Mouse (Mus musculus) hindbrain, embryonic 13.5 days (tissue): Measurements from ENCODE around the gene Rora. TPM values are rescaled to one million over a fixed set of nuclear protein-coding genes. Genes with fewer than 3 reads are reported as not detected.

Experiments used
- ATAC-seq: fragments of 200-750 bp; cut with Nextera tagmentation; 2 replicates; pipeline ENCODE4 v1.8.0; 2017; ENCODE audit warnings: moderate TSS enrichment; ENCODE audit not compliant: low FRiP score
- H3K27ac ChIP-seq: fragments of 300-500 bp; sonication (generic); 2 replicates; pipeline ENCODE4 v1.5.1; 2015; ENCODE audit warnings: inconsistent platforms, mild to moderate bottlenecking, moderate library complexity
- H3K27me3 ChIP-seq: fragments of 300-500 bp; sonication (generic); 2 replicates; pipeline ENCODE4 v1.6.1; 2015; ENCODE audit warnings: mild to moderate bottlenecking, inconsistent platforms
- H3K36me3 ChIP-seq: fragments of 300-500 bp; sonication (generic); 2 replicates; pipeline ENCODE4 v1.6.1; 2015; ENCODE audit warnings: mild to moderate bottlenecking, inconsistent platforms
- H3K4me1 ChIP-seq: fragments of 300-500 bp; sonication (generic); replicated peaks from 2 replicates; pipeline ENCODE4 v1.6.1; 2015; ENCODE audit warnings: inconsistent platforms
- H3K4me2 ChIP-seq: fragments of 300-500 bp; sonication (generic); 2 replicates; pipeline ENCODE4 v1.6.1; 2015; ENCODE audit warnings: inconsistent platforms, mild to moderate bottlenecking, moderate library complexity
- H3K4me3 ChIP-seq: fragments of 300-500 bp; sonication (generic); 2 replicates; pipeline ENCODE4 v1.5.1; 2015; ENCODE audit warnings: mild to moderate bottlenecking, inconsistent platforms
- H3K9ac ChIP-seq: fragments of 300-500 bp; sonication (generic); 2 replicates; pipeline ENCODE4 v1.6.1; 2015; ENCODE audit warnings: mild to moderate bottlenecking, inconsistent platforms
- H3K9me3 ChIP-seq: fragments of 300-500 bp; sonication (generic); 2 replicates; pipeline ENCODE4 v1.6.1; 2016; ENCODE audit warnings: inconsistent platforms
- WGBS: fragments of 180-500 bp; shearing (Covaris S2); methylation state at CpG from one replicate; pipeline ENCODE4 v1.1.7; 2015; 5-methylcytosine and 5-hydroxymethylcytosine counted together
- polyA plus RNA-seq: library from polyadenylated mRNA; unstranded; fragments of >200 nt; fragmentation: Nextera tagmentation; extraction: Ambion mirVana; gene quantifications from 2 replicates; pipeline ENCODE4 v1.2.1, GENCODE M21; 2015

The Rora gene
- polyA plus RNA-seq, 1 experiment from 2014 or later = 25.0 TPM

DNA sequence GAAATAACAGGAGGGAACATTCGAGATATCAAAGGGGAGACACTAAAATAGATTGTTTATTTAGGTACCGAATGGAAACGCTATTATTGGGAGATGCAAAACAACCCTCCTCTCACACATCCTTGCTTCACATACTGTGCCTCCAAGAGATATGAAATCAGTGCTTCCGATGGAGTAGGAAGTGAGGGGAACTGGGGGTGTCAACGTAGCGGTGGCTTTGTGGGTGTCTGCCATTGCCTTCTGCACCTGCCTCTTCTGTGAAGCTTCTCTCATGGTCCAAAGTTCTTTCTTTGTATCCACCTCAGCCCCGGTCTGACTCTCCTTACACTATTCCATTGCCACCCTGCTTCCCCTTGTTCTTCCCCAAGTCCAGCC is 472.2 kb downstream of the Rora start:
- Histone ChIP-seq H3K4me2 (peak overlapping the region; percentile 50), H3K4me3 (peak overlapping the region; percentile 11; the same call in 1 of the 2 replicates), H3K36me3 (no peaks in the 10 kb centered on the region), H3K27ac (no peak overlapping the region), H3K4me1 (peaks cover 24% of the 10 kb centered on the region), H3K9ac (no peak overlapping the region), H3K9me3 (no peaks in the 10 kb centered on the region), H3K27me3 (peaks cover 11% of the 10 kb centered on the region; the same call in 1 of the 2 replicates)
- ATAC-seq = no peak
- 56% methylated on average over 7 of the region's 7 CpGs for WGBS

DNA sequence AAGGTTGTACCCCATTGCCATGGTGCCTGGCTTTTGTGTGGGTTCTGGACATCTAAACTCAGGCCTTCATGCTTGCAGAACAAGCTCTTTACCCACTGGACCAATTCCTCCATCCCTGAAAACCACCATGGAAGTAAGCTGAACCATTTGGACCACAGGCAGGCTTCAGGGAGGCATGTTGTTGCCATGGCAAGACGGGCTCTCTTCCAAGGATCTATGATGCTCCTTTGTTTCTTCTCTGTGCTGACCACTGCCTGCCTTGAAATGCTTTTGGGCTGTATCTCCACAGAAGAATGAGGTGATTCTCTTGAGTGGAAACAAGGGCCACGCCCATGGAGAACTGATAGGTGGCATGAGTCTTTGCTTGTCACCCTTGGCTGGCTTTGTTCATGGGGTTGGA is 473.0 kb downstream of the Rora start:
- Histone ChIP-seq H3K9me3 (no peaks in the 10 kb centered on the region), H3K36me3 (no peaks in the 10 kb centered on the region), H3K9ac (no peak overlapping the region), H3K27ac (no peak overlapping the region), H3K4me2 (no peak overlapping the region), H3K27me3 (peaks cover 8% of the 10 kb centered on the region; the same call in 1 of the 2 replicates), H3K4me3 (no peak overlapping the region), H3K4me1 (peaks cover 16% of the 10 kb centered on the region)
- WGBS = 86% methylated on average over 2 of the region's 2 CpGs
- no peak for ATAC-seq

DNA sequence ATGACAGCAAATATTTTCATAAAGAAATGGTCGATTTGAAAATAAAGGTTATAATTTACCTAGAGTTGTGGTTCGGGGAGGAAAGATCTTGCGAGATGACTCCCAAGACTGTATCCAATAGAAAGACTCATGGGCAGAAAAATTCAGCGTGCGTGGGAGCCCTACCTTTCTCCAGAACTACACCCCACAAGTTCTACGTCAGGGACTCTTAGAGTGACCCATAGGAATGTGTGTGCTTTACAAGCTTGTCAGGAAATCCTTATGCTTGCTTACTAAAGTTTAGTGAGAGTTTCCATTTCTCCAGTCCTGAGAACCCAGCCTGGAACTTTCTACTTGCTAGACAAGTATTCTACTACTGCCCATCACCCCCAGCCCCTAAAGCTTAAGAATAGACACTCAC is 474.7 kb downstream of the Rora start:
- Histone ChIP-seq H3K27ac (no peak overlapping the region), H3K36me3 (no peaks in the 10 kb centered on the region), H3K9ac (no peak overlapping the region), H3K4me3 (no peak overlapping the region), H3K9me3 (no peaks in the 10 kb centered on the region), H3K27me3 (0 out of 2 replicates have a peak, but pooled peaks cover 3% of the 10 kb centered on the region), H3K4me2 (no peak overlapping the region), H3K4me1 (peaks cover 15% of the 10 kb centered on the region)
- no peak for ATAC-seq
- WGBS = 89% methylated on average over 6 of the region's 6 CpGs

DNA sequence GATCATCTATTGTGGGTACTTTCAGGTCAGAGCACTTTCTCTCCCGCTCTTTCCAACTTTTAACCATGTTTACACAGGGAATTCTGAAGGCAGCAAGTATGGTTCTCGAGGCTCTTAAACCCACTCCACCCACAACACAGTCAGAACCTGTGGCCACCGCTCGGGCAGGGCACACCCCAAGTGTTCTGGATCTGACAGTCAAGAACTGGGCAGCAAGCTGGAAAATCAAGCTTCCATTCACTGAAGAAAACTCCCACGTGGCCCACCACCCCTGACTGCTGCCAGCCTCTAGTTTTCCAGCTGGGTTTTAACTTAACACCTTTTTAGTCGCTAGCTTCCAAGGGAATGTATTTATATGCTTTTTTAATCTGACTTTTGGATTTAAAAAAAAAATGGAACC is 479.4 kb downstream of the Rora start:
- Histone ChIP-seq H3K9ac (no peak overlapping the region), H3K27ac (no peak overlapping the region), H3K4me1 (peaks cover 13% of the 10 kb centered on the region), H3K4me3 (no peak overlapping the region), H3K4me2 (no peak overlapping the region), H3K9me3 (no peaks in the 10 kb centered on the region), H3K36me3 (no peaks in the 10 kb centered on the region), H3K27me3 (0 out of 2 replicates have a peak, but pooled peaks cover 3% of the 10 kb centered on the region)
- WGBS = 75% methylated on average over 6 of the region's 6 CpGs
- no peak for ATAC-seq

DNA sequence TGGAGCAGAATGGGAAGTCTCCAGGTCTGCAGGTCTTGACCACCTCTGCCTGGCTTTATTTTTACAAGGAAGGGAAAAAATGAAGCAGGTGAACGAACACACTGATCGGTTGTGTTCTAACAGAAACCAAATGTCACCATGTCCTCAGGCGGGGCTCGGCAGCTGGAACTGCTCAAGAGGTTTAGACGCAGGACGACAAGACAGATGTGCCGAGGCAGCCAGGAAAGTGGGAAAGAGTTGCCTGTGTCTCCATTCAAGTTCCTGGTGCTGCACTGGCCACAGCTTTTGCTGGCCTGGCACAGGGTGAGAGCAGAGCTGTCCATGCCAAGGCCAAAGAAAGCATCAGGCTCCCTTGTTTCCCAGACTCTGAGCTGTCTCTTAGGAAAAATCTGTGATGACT is 480.1 kb downstream of the Rora start:
- H3K27ac ChIP-seq = no peak overlapping the region
- H3K36me3 ChIP-seq = no peaks in the 10 kb centered on the region
- 0 out of 2 replicates have a peak, but pooled peaks cover 3% of the 10 kb centered on the region for H3K27me3 ChIP-seq
- H3K9me3 ChIP-seq = no peaks in the 10 kb centered on the region
- ATAC-seq = no peak
- no peak overlapping the region for H3K9ac ChIP-seq
- H3K4me1 ChIP-seq = peaks cover 14% of the 10 kb centered on the region
- H3K4me2 ChIP-seq = no peak overlapping the region
- 78% methylated on average over 7 of the region's 7 CpGs for WGBS
- no peak overlapping the region for H3K4me3 ChIP-seq

DNA sequence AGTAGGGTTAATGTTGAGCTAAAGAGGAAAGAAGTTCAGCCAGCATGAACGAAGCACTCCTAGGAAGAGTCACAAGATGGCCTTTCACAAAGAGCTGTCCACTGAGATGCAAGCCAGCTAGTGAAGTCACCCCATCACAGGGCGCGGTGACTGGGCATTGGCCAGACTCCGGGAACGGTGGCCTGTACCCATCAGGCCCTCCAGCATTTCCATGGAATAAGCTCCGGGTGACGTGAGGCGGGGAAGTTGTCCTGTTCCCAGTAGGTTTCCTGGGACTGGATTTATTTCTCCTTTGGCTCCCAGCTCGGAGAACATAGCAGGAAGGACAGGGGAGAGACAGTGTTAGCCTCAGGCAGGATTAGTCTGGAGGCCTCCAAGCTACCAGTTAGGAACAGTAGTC is 481.0 kb downstream of the Rora start:
- WGBS = 90% methylated on average over 9 of the region's 9 CpGs

DNA sequence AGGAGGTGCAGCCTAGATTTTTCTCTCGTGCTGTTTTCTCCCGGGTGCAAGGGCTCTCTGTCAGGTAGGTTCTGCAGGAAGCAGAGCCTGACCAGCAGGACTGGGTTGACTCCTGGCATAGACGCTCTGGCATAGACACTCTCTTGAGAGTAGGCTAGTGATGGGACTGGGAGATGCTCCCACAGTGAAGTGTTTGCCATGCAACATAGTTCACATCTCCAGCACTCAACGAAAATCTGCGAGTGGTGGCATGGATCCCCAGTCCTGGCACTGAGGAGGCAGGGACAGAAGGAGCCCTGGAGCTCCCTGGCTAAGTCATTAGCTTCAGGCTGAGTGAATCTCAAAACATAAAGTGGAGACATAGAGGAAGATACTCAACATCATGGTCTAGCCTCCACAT is 483.2 kb downstream of the Rora start:
- no peak overlapping the region for H3K4me2 ChIP-seq
- WGBS = 86% methylated on average over 5 of the region's 5 CpGs
- no peak overlapping the region for H3K27ac ChIP-seq
- H3K36me3 ChIP-seq = no peaks in the 10 kb centered on the region
- H3K4me1 ChIP-seq = peaks cover 18% of the 10 kb centered on the region
- ATAC-seq = no peak
- 0 out of 2 replicates have a peak, but pooled peaks cover 3% of the 10 kb centered on the region for H3K27me3 ChIP-seq
- no peak overlapping the region for H3K9ac ChIP-seq
- H3K9me3 ChIP-seq = no peaks in the 10 kb centered on the region
- H3K4me3 ChIP-seq = no peak overlapping the region

More for the DNA sequence above, 481.0 kb downstream of the Rora start:
- Histone ChIP-seq H3K4me1 (peaks cover 14% of the 10 kb centered on the region), H3K36me3 (no peaks in the 10 kb centered on the region), H3K9ac (no peak overlapping the region), H3K9me3 (no peaks in the 10 kb centered on the region), H3K27me3 (0 out of 2 replicates have a peak, but pooled peaks cover 3% of the 10 kb centered on the region), H3K4me3 (no peak overlapping the region), H3K4me2 (no peak overlapping the region), H3K27ac (no peak overlapping the region)
- no peak for ATAC-seq

DNA sequence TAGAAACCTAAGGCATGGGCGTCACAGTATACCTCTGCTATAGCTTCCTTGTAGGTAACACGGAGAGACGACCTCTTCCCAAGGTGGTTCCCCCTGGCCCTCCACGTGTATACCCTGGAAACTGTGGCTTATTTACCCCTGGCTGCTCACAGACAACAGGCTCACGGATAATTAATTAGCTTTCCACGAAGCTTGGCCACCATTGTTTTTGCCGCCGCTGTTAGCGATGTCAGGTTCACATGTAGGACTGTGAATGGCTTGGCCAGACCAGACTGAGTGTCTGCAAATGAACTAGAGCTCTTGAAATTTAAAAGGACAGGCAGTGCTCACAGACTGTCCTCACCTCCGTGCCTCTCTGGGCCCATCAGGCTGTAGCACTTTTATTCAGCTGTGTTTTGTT is 483.8 kb downstream of the Rora start:
- Histone ChIP-seq H3K4me2 (no peak overlapping the region), H3K27me3 (0 out of 2 replicates have a peak, but pooled peaks cover 3% of the 10 kb centered on the region), H3K9me3 (no peaks in the 10 kb centered on the region), H3K4me3 (no peak overlapping the region), H3K36me3 (no peaks in the 10 kb centered on the region), H3K27ac (0 out of 2 replicates have a peak overlapping the region, but pooled peaks have one; percentile 13), H3K9ac (no peak overlapping the region), H3K4me1 (peaks cover 18% of the 10 kb centered on the region)
- ATAC-seq = no peak
- 38% methylated on average over 10 of the region's 10 CpGs for whole genome bisulfite sequencing

DNA sequence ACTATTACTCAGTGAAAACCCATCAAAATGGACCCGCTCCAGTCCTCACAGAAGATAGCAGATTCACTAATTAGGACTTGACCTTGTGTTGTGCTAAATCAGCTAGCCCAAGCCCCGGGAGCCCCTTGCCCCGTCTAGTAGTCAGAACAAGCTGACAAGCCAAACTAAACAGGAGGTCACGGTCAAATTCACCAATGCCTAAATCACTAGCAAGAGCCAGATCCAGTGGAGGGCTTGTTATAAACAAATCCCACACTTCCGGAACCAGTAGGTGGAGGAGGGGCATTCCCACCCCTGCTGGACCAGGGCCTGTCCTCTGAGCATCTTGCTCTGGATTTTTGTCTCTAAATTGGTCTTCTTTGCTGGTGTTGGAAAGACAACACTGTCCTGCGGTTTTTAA is 486.6 kb downstream of the Rora start:
- Histone ChIP-seq H3K4me1 (peaks cover 18% of the 10 kb centered on the region), H3K4me3 (no peak overlapping the region), H3K9me3 (no peaks in the 10 kb centered on the region), H3K36me3 (no peaks in the 10 kb centered on the region), H3K4me2 (no peak overlapping the region), H3K9ac (no peak overlapping the region), H3K27ac (no peak overlapping the region), H3K27me3 (0 out of 2 replicates have a peak, but pooled peaks cover 3% of the 10 kb centered on the region)
- WGBS = 65% methylated on average over 6 of the region's 6 CpGs
- no peak for ATAC-seq

DNA sequence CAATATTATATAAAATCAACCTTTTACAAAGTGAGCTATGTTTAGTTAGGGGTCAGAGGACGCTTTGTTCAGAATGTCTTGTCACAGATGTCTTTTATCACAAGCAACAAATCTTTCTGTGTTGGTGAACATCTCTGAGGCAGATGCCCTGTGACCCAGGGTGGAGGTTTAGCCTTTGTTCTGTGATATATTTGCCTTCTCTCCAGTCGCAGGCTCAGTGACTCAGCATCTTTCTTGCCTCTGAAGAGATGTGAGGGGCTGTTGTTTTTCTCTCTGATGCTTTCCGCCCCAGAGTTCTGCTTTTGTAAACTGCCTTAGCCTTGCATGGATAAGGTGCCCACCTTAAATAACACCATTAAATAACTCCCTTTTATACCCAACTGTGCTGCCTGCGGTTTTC is 488.3 kb downstream of the Rora start:
- H3K27me3 ChIP-seq = no peaks in the 10 kb centered on the region
- 48% methylated on average over 4 of the region's 4 CpGs for WGBS
- no peaks in the 10 kb centered on the region for H3K9me3 ChIP-seq
- H3K4me2 ChIP-seq = no peak overlapping the region
- H3K4me1 ChIP-seq = peaks cover 16% of the 10 kb centered on the region
- no peaks in the 10 kb centered on the region for H3K36me3 ChIP-seq
- no peak overlapping the region for H3K27ac ChIP-seq
- no peak for ATAC-seq
- H3K9ac ChIP-seq = no peak overlapping the region
- H3K4me3 ChIP-seq = no peak overlapping the region

DNA sequence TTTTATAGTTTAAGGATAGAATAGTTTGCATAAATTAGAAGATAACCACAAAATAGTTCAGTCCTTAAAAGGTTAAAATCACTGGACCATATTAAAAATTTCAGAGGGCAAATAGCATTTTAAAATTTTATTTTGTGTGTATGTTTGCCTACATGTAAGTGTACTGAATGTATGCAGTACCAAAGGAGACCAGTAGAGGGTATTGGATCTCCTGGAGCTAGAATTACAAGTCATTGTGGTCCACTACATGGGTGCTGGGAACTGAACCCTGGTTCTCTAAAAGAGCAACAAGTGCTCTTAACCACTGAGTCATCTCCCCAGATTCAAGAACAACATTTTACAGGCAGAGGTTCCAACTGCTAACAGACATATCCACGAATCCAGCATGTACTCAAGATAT is 493.4 kb downstream of the Rora start:
- no peak overlapping the region for H3K9ac ChIP-seq
- H3K4me1 ChIP-seq = peaks cover 10% of the 10 kb centered on the region; the same call in 1 of the 2 replicates
- no peak for ATAC-seq
- H3K4me3 ChIP-seq = no peak overlapping the region
- WGBS = 96% methylated on average over 1 of the region's 1 CpGs
- H3K27me3 ChIP-seq = no peaks in the 10 kb centered on the region
- H3K4me2 ChIP-seq = no peak overlapping the region
- no peaks in the 10 kb centered on the region for H3K9me3 ChIP-seq
- no peak overlapping the region for H3K27ac ChIP-seq
- H3K36me3 ChIP-seq = no peaks in the 10 kb centered on the region

DNA sequence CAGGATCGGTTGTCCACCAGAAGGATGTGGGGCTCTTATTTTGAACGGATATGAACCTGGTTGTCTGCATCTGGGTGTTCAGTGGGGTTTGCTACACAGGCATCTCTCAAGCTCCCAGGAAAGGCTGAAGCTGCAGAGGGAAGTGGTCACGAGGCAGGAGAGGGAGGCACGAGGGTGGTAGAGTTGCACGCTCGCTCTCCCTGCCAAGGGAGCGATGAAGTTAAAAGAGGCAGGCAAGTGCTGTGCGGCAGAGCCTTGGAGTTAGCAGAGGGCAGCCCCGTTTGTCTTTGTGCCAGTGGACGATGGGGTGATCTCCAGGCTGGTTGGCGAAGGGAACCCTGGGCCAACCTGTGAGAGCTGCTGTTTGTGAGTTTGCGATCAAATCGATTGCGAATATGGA is 496.6 kb downstream of the Rora start:
- Histone ChIP-seq H3K4me2 (no peak overlapping the region), H3K9ac (no peak overlapping the region), H3K27me3 (no peaks in the 10 kb centered on the region), H3K4me1 (peaks cover 10% of the 10 kb centered on the region; the same call in 1 of the 2 replicates), H3K4me3 (no peak overlapping the region), H3K27ac (peak overlapping the region; percentile 31; the same call in 1 of the 2 replicates), H3K36me3 (no peaks in the 10 kb centered on the region), H3K9me3 (no peaks in the 10 kb centered on the region)
- ATAC-seq = no peak
- 54% methylated on average over 14 of the region's 14 CpGs for WGBS

DNA sequence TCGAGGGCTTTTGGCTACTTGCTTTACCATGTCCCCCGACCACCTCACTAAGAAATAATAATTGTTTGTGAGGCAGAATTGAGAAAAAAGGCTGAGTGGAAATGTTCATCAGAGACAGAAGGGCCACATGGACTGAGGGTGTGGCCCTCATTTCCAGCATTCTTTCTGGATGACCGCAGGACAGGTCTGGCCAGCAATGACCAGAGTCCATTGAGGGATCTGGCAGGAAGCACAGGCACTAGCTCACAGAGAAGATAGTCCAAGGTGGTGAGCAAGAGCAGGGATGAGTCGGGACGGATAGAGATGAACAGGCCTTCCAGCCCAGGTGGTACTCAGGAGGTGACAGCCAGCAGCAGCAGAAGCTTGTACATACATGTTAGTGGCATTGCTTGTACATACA is 501.1 kb downstream of the Rora start:
- Histone ChIP-seq H3K36me3 (no peaks in the 10 kb centered on the region), H3K4me1 (peaks cover 10% of the 10 kb centered on the region; the same call in 1 of the 2 replicates), H3K27me3 (no peaks in the 10 kb centered on the region), H3K9ac (no peak overlapping the region), H3K4me3 (no peak overlapping the region), H3K27ac (no peak overlapping the region), H3K9me3 (no peaks in the 10 kb centered on the region), H3K4me2 (no peak overlapping the region)
- WGBS = 93% methylated on average over 5 of the region's 5 CpGs
- no peak for ATAC-seq
